Mouse (Mus musculus): ENCODE results near the gene Fam172a. TPM values are rescaled to one million over a fixed set of nuclear protein-coding genes. Genes with fewer than 3 reads are reported as not detected.

Gene Fam172a
- total and polyA plus RNA-seq, 2 experiments from 2014 or later = 22.1 to 37.6 TPM

GRCm38 (mm10) chr13:78043203-78043602, 341.4 kb downstream of the Fam172a start:
- Histone ChIP-seq H3K27ac (no peak overlapping the region), H3K9me3 (ENCODE audit: low read length) (no peaks in the 10 kb centered on the region), H3K4me3 (ENCODE audit: low read length) (no peak overlapping the region), H3K36me3 (ENCODE audit: insufficient read depth, low read length) (no peaks in the 10 kb centered on the region), H3K27me3 (ENCODE audit: insufficient read depth, low read length) (no peaks in the 10 kb centered on the region), H3K9ac (replicated peaks; ENCODE audit: low read length) (no peak overlapping the region), H3K4me2 (ENCODE audit: low read depth, low read length) (no peak overlapping the region), H3K4me1 (ENCODE audit: insufficient read depth, low read length) (no peaks in the 10 kb centered on the region)
- 55% methylated on average over 6 of the region's 6 CpGs for WGBS
- ATAC-seq (peak; percentile 24; the same call in 1 of the 2 replicates), DNase-seq (ENCODE audit: low spot score) (no peak)
- TF ChIP-seq CTCF (IDR thresholded peaks at IDR 0.05; ENCODE audit: low read depth) = no peak

GRCm38 (mm10) chr13:78045116-78045515, 343.3 kb downstream of the Fam172a start:
- WGBS = 72% methylated on average over 5 of the region's 5 CpGs
- H3K9ac ChIP-seq (replicated peaks; ENCODE audit: low read length) = no peak overlapping the region
- no peaks in the 10 kb centered on the region for H3K4me1 ChIP-seq (ENCODE audit: insufficient read depth, low read length)
- no peaks in the 10 kb centered on the region for H3K27me3 ChIP-seq (ENCODE audit: insufficient read depth, low read length)
- no peak for TF ChIP-seq CTCF (IDR thresholded peaks at IDR 0.05; ENCODE audit: low read depth)
- H3K36me3 ChIP-seq (ENCODE audit: insufficient read depth, low read length) = no peaks in the 10 kb centered on the region
- no peak overlapping the region for H3K4me3 ChIP-seq (ENCODE audit: low read length)
- ATAC-seq = no peak
- H3K9me3 ChIP-seq (ENCODE audit: low read length) = no peaks in the 10 kb centered on the region
- no peak overlapping the region for H3K27ac ChIP-seq
- no peak overlapping the region for H3K4me2 ChIP-seq (ENCODE audit: low read depth, low read length)
- no peak for DNase-seq (ENCODE audit: low spot score)

- Histone ChIP-seq H3K9me3 (ENCODE audit: low read length) (no peaks in the 10 kb centered on the region), H3K9ac (replicated peaks; ENCODE audit: low read length) (no peak overlapping the region), H3K4me3 (ENCODE audit: low read length) (no peak overlapping the region), H3K27me3 (ENCODE audit: insufficient read depth, low read length) (no peaks in the 10 kb centered on the region), H3K4me2 (ENCODE audit: low read depth, low read length) (no peak overlapping the region), H3K27ac (no peak overlapping the region), H3K4me1 (ENCODE audit: insufficient read depth, low read length) (no peaks in the 10 kb centered on the region), H3K36me3 (ENCODE audit: insufficient read depth, low read length) (no peaks in the 10 kb centered on the region)
- WGBS = 83% methylated on average over 4 of the region's 4 CpGs
- ATAC-seq (no peak), DNase-seq (ENCODE audit: low spot score) (no peak)
- no peak for TF ChIP-seq CTCF (IDR thresholded peaks at IDR 0.05; ENCODE audit: low read depth)
Observed at GRCm38 (mm10) chr13:78087751-78088150, 385.9 kb downstream of the Fam172a start.

GRCm38 (mm10) chr13:78090701-78091100, 388.9 kb downstream of the Fam172a start:
- Histone ChIP-seq H3K27me3 (ENCODE audit: insufficient read depth, low read length) (no peaks in the 10 kb centered on the region), H3K36me3 (ENCODE audit: insufficient read depth, low read length) (no peaks in the 10 kb centered on the region), H3K9me3 (ENCODE audit: low read length) (no peaks in the 10 kb centered on the region), H3K4me2 (ENCODE audit: low read depth, low read length) (no peak overlapping the region), H3K9ac (replicated peaks; ENCODE audit: low read length) (no peak overlapping the region), H3K27ac (no peak overlapping the region), H3K4me1 (ENCODE audit: insufficient read depth, low read length) (no peaks in the 10 kb centered on the region), H3K4me3 (ENCODE audit: low read length) (no peak overlapping the region)
- ATAC-seq (no peak), DNase-seq (ENCODE audit: low spot score) (no peak)
- TF ChIP-seq CTCF (IDR thresholded peaks at IDR 0.05; ENCODE audit: low read depth) = no peak

GRCm38 (mm10) chr13:78091949-78092348, 390.1 kb downstream of the Fam172a start:
- Histone ChIP-seq H3K9ac (replicated peaks; ENCODE audit: low read length) (no peak overlapping the region), H3K4me3 (ENCODE audit: low read length) (no peak overlapping the region), H3K4me2 (ENCODE audit: low read depth, low read length) (no peak overlapping the region), H3K27me3 (ENCODE audit: insufficient read depth, low read length) (no peaks in the 10 kb centered on the region), H3K27ac (no peak overlapping the region), H3K9me3 (ENCODE audit: low read length) (no peaks in the 10 kb centered on the region), H3K4me1 (ENCODE audit: insufficient read depth, low read length) (no peaks in the 10 kb centered on the region), H3K36me3 (ENCODE audit: insufficient read depth, low read length) (no peaks in the 10 kb centered on the region)
- DNase-seq (ENCODE audit: low spot score) (no peak), ATAC-seq (no peak)
- TF ChIP-seq CTCF (IDR thresholded peaks at IDR 0.05; ENCODE audit: low read depth) = no peak
- WGBS = 73% methylated on average over 3 of the region's 3 CpGs

GRCm38 (mm10) chr13:78094352-78094751, 392.5 kb downstream of the Fam172a start:
- Histone ChIP-seq H3K27me3 (ENCODE audit: insufficient read depth, low read length) (no peaks in the 10 kb centered on the region), H3K9ac (replicated peaks; ENCODE audit: low read length) (no peak overlapping the region), H3K9me3 (ENCODE audit: low read length) (no peaks in the 10 kb centered on the region), H3K27ac (no peak overlapping the region), H3K4me1 (ENCODE audit: insufficient read depth, low read length) (no peaks in the 10 kb centered on the region), H3K4me2 (ENCODE audit: low read depth, low read length) (no peak overlapping the region), H3K36me3 (ENCODE audit: insufficient read depth, low read length) (no peaks in the 10 kb centered on the region), H3K4me3 (ENCODE audit: low read length) (no peak overlapping the region)
- TF ChIP-seq CTCF (IDR thresholded peaks at IDR 0.05; ENCODE audit: low read depth) = peak; percentile 25
- DNase-seq (ENCODE audit: low spot score) (no peak), ATAC-seq (no peak)
- 82% methylated on average over 2 of the region's 2 CpGs for WGBS

GRCm38 (mm10) chr13:78095071-78095973, 393.5 kb downstream of the Fam172a start:
- Histone ChIP-seq H3K4me1 (ENCODE audit: insufficient read depth, low read length) (no peaks in the 10 kb centered on the region), H3K4me3 (ENCODE audit: low read length) (no peak overlapping the region), H3K9me3 (ENCODE audit: low read length) (no peaks in the 10 kb centered on the region), H3K4me2 (ENCODE audit: low read depth, low read length) (no peak overlapping the region), H3K9ac (replicated peaks; ENCODE audit: low read length) (no peak overlapping the region), H3K36me3 (ENCODE audit: insufficient read depth, low read length) (no peaks in the 10 kb centered on the region), H3K27ac (no peak overlapping the region), H3K27me3 (ENCODE audit: insufficient read depth, low read length) (no peaks in the 10 kb centered on the region)
- no peak for DNase-seq (ENCODE audit: low spot score)
- no peak for TF ChIP-seq CTCF (IDR thresholded peaks at IDR 0.05; ENCODE audit: low read depth)
- 89% methylated on average over 1 of the region's 1 CpGs for WGBS
- ATAC-seq = no peak
